Mouse (Mus musculus) intestine, embryonic 16.5 days (tissue): ENCODE data around the gene Dusp8. TPM values are rescaled to one million over a fixed set of nuclear protein-coding genes. Genes with fewer than 3 reads are reported as not detected.
"Not testable (repeated sequence)": the region's sequence is repeated elsewhere in the genome, so short reads cannot be mapped to it uniquely, and the experiment has no call there.

Source experiments
- ATAC-seq: fragments of 200-750 bp; cut with Nextera tagmentation; 2 replicates; pipeline ENCODE4 v1.8.0; 2017; ENCODE audit warnings: moderate TSS enrichment, moderate library complexity
- H3K27ac ChIP-seq: fragments of 300-500 bp; sonication (generic); 2 replicates; pipeline ENCODE4 v1.5.1; 2014; ENCODE audit warnings: mild to moderate bottlenecking, low read length
- H3K27me3 ChIP-seq: fragments of 300-500 bp; sonication (generic); replicated peaks from 2 replicates; pipeline ENCODE4 v1.6.1; 2014; ENCODE audit warnings: low read length, control low read depth, mixed read lengths; ENCODE audit not compliant: control insufficient read depth, insufficient read depth
- H3K36me3 ChIP-seq: fragments of 300-500 bp; sonication (generic); 2 replicates; pipeline ENCODE4 v1.6.1; 2014; ENCODE audit warnings: low read length, control low read depth; ENCODE audit not compliant: control insufficient read depth, insufficient read depth
- H3K4me1 ChIP-seq: fragments of 300-500 bp; sonication (generic); 2 replicates; pipeline ENCODE4 v1.6.1; 2014; ENCODE audit warnings: low read length, control low read depth, mixed read lengths; ENCODE audit not compliant: control insufficient read depth, insufficient read depth
- H3K4me2 ChIP-seq: fragments of 300-500 bp; sonication (generic); 2 replicates; pipeline ENCODE4 v1.6.1; 2014; ENCODE audit warnings: low read depth, low read length, control low read depth
- H3K4me3 ChIP-seq: fragments of 300-500 bp; sonication (generic); 2 replicates; pipeline ENCODE4 v1.5.1; 2014; ENCODE audit warnings: mild to moderate bottlenecking, low read length
- H3K9ac ChIP-seq: fragments of 300-500 bp; sonication (generic); 2 replicates; pipeline ENCODE4 v1.6.1; 2014; ENCODE audit warnings: low read depth, low read length
- H3K9me3 ChIP-seq: fragments of 300-500 bp; sonication (generic); 2 replicates; pipeline ENCODE4 v1.6.1; 2016; ENCODE audit warnings: low read length, control low read depth; ENCODE audit not compliant: control insufficient read depth
- WGBS: fragments of 180-500 bp; shearing (Covaris S2); extraction: QIAGEN DNeasy Blood & Tissue Kit; methylation state at CpG from one replicate; pipeline ENCODE4 v1.1.7; 2014; 5-methylcytosine and 5-hydroxymethylcytosine counted together
- polyA plus RNA-seq: library from polyadenylated mRNA; unstranded; fragments of >200 nt; fragmentation: Nextera tagmentation; extraction: Ambion mirVana; gene quantifications from 2 replicates; pipeline ENCODE4 v1.2.1, GENCODE M21; 2015

Dusp8 gene
- 4.8 and 5.6 TPM in 2 replicates for polyA plus RNA-seq

GRCm38 (mm10) chr7:142095183-142095931 lies at the start of gene Dusp8:
Dusp8 (minus strand) TSS chr7:142095843.
- Histone ChIP-seq H3K4me3 (peak within 1 kb of the TSS; percentile 80), H3K27me3 (peaks cover 27% of the 10 kb centered on the region), H3K36me3 (no peaks in the 10 kb centered on the region), H3K4me1 (peaks cover 10% of the 10 kb centered on the region), H3K9me3 (no peaks in the 10 kb centered on the region), H3K27ac (0 out of 2 replicates have a peak within 1 kb of the TSS, but pooled peaks have one; percentile 41), H3K9ac (peak within 1 kb of the TSS; percentile 83), H3K4me2 (peak within 1 kb of the TSS; percentile 97)
- peak; percentile 92 for ATAC-seq
- WGBS, result under 1% methylated on average over 61 of the region's 63 CpGs

GRCm38 (mm10) chr7:142144507-142144906 lies 48.9 kb upstream of the Dusp8 start, which contains the start of gene Gm45337:
Gm45337 (minus strand) TSS chr7:142144607.
- no peaks in the 10 kb centered on the region for H3K9me3 ChIP-seq
- H3K4me1 ChIP-seq, result no peaks in the 10 kb centered on the region
- 59% methylated on average over 1 of the region's 1 CpGs for WGBS
- no peak within 1 kb of the TSS for H3K4me3 ChIP-seq
- H3K27ac ChIP-seq, result no peak within 1 kb of the TSS
- no peak within 1 kb of the TSS for H3K9ac ChIP-seq
- no peak for ATAC-seq
- H3K36me3 ChIP-seq, result no peaks in the 10 kb centered on the region
- H3K27me3 ChIP-seq, result no peaks in the 10 kb centered on the region
- no peak within 1 kb of the TSS for H3K4me2 ChIP-seq

- WGBS, result 35% methylated on average over 1 of the region's 1 CpGs
- not testable (repeated sequence) for H3K9me3 ChIP-seq, H3K4me2 ChIP-seq, H3K27me3 ChIP-seq, H3K4me3 ChIP-seq, H3K27ac ChIP-seq, ATAC-seq, H3K4me1 ChIP-seq, H3K9ac ChIP-seq, H3K36me3 ChIP-seq
Measured at GRCm38 (mm10) chr7:142143506-142144010, 47.9 kb upstream of the Dusp8 start.

- Histone ChIP-seq H3K36me3 (no peaks in the 10 kb centered on the region), H3K4me1 (no peaks in the 10 kb centered on the region), H3K9ac (no peak overlapping the region), H3K9me3 (no peaks in the 10 kb centered on the region), H3K27me3 (no peaks in the 10 kb centered on the region), H3K27ac (no peak overlapping the region), H3K4me2 (no peak overlapping the region), H3K4me3 (no peak overlapping the region)
- 18% methylated on average over 1 of the region's 1 CpGs for WGBS
- ATAC-seq, result no peak
Measured at GRCm38 (mm10) chr7:142140696-142141095, 45.1 kb upstream of the Dusp8 start.

GRCm38 (mm10) chr7:142135934-142136333 lies 40.3 kb upstream of the Dusp8 start, which contains the start of gene Gm39115:
Gm39115 (minus strand) TSS chr7:142136034.
- H3K27me3 ChIP-seq, H3K4me2 ChIP-seq, H3K9me3 ChIP-seq, H3K36me3 ChIP-seq, H3K4me1 ChIP-seq, H3K4me3 ChIP-seq, H3K27ac ChIP-seq, ATAC-seq, H3K9ac ChIP-seq: not testable (repeated sequence)
- 52% methylated on average over 2 of the region's 2 CpGs for WGBS

GRCm38 (mm10) chr7:142134206-142134995 lies 38.8 kb upstream of the Dusp8 start:
- H3K9ac ChIP-seq, result no peak overlapping the region
- ATAC-seq, result no peak
- H3K4me1 ChIP-seq, result no peaks in the 10 kb centered on the region
- no peaks in the 10 kb centered on the region for H3K36me3 ChIP-seq
- WGBS, result 43% methylated on average over 4 of the region's 4 CpGs
- H3K9me3 ChIP-seq, result no peaks in the 10 kb centered on the region
- H3K27me3 ChIP-seq, result no peaks in the 10 kb centered on the region
- no peak overlapping the region for H3K4me3 ChIP-seq
- no peak overlapping the region for H3K4me2 ChIP-seq
- H3K27ac ChIP-seq, result no peak overlapping the region

- no peak for ATAC-seq
Measured at GRCm38 (mm10) chr7:142128843-142129242, 33.2 kb upstream of the Dusp8 start.

GRCm38 (mm10) chr7:142120629-142121028 lies 25.0 kb upstream of the Dusp8 start, which contains the start of gene Gm45618:
Gm45618 (minus strand) TSS chr7:142120729.
- not testable (repeated sequence) for H3K4me3 ChIP-seq, H3K36me3 ChIP-seq, H3K4me2 ChIP-seq, ATAC-seq, H3K9ac ChIP-seq, H3K4me1 ChIP-seq, H3K27me3 ChIP-seq, H3K9me3 ChIP-seq, H3K27ac ChIP-seq
- WGBS, result 65% methylated on average over 1 of the region's 1 CpGs

More at GRCm38 (mm10) chr7:142128843-142129242, 33.2 kb upstream of the Dusp8 start:
- Histone ChIP-seq H3K9me3 (no peaks in the 10 kb centered on the region), H3K4me3 (no peak overlapping the region), H3K9ac (no peak overlapping the region), H3K4me1 (no peaks in the 10 kb centered on the region), H3K27ac (no peak overlapping the region), H3K27me3 (no peaks in the 10 kb centered on the region), H3K4me2 (no peak overlapping the region), H3K36me3 (no peaks in the 10 kb centered on the region)
- 59% methylated on average over 4 of the region's 4 CpGs for WGBS

- Histone ChIP-seq H3K9ac (no peak overlapping the region), H3K27me3 (no peaks in the 10 kb centered on the region), H3K4me3 (no peak overlapping the region), H3K27ac (no peak overlapping the region), H3K9me3 (no peaks in the 10 kb centered on the region), H3K4me1 (no peaks in the 10 kb centered on the region), H3K36me3 (no peaks in the 10 kb centered on the region), H3K4me2 (no peak overlapping the region)
- 18% methylated on average over 5 of the region's 5 CpGs for WGBS
- no peak for ATAC-seq
Measured at GRCm38 (mm10) chr7:142119632-142120031, 24.0 kb upstream of the Dusp8 start.
